Mouse (Mus musculus) spleen, postnatal 14 days (tissue): ENCODE results near the gene Ascc1.
"Not testable (repeated sequence)": the region's sequence is repeated elsewhere in the genome, so short reads cannot be mapped to it uniquely, and the experiment has no call there.

Experiments
- DNase-seq, 2 experiments: peaks; one replicate each; pipeline ENCODE4 v3.0.0; 2021 to 2022; ENCODE audit warnings: low spot score in 2 of 2

Gene Ascc1

DNA sequence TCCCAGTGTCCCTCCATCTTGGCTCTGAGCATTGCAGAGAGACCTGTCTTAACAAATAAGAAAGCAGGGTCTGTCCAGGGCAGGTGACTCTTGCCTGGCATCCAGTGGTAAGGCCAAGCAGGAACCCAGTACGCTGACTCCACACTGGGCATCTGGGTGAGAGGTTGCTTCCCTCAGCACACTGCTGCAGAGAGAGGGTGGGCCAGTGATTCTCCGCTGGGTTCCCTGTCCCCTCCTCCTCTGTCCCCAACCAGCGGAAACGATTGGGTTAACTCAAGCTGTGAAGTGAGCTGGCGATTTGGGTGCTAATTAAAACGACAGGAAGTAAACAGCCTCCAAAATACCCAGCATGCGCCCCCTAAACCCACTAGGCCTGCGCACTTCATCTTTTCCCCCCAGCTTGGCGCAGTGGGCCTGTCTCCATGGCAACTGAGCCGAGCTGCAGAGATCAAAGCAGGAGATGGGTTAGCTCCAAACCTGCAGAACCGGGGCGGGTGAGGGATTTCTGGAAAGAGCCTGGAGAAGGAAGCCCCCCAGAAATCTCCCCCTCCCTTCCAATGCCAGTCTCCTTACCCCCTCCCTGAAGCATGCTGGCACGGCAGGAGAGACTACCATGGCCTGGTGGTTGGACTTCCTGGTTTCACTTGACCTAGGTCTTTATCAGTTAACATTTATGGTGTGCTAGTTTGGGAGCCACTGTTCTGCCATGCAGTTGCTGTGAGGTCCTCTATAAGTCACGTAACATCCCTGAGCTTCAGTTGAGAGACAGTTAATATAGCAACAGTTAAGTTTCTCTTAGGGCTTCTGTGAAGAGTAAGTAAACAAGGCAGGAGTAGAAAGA lies 113.0 kb downstream of the Ascc1 start:
- DNase-seq = peak in 1 of 2 experiments; percentile 22

DNA sequence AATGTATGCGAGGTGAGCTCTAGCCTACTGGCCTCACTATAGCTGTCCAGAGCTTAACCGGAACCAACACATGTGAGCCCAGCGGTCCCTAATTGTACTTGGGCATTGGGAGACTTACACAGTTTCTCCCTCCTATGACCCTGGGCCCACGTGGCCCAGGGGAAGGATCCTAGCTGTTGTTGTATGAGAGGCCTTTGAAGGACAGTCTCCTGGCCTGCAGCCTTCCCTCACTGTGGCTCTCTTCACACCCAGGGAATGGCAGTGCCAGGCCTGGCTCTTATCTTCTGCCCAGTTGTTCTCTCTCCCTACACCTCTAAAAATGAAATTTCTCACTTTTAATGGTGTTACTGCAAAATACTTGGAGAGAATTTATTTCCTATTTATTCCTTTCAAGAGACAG lies 114.4 kb downstream of the Ascc1 start:
- no peak for DNase-seq

DNA sequence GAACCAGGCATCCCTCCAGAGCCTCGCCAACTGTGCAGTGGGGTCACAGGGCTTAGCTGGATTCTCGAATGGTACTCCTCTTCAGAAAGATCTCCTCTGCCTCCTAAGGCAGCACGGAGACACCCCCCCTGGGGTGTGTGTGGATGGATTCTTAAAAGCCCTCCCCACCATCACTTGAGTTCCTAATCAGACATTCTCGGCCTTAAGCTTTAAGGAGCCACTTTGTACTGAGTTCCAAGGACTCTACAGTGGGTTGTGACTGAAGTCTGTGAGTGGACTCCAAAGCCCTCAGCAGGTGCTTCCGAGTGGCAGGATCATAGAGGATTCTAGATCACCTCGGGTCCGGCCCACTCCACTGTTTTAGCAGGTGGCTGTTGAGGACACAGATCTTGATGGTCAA lies 115.9 kb downstream of the Ascc1 start:
- DNase-seq = no peak

GRCm38 (mm10) chr10:60120630-60121029 lies 118.0 kb downstream of the Ascc1 start:
- DNase-seq = no peak

GRCm38 (mm10) chr10:60124078-60124477 lies 121.5 kb downstream of the Ascc1 start:
- DNase-seq = no peak

GRCm38 (mm10) chr10:60125529-60126327 lies 123.1 kb downstream of the Ascc1 start:
- DNase-seq = no peak

GRCm38 (mm10) chr10:60128287-60128686 lies 125.7 kb downstream of the Ascc1 start:
- DNase-seq = no peak

GRCm38 (mm10) chr10:60130504-60130903 lies 127.9 kb downstream of the Ascc1 start:
- no peak for DNase-seq

GRCm38 (mm10) chr10:60133501-60133900 lies 130.9 kb downstream of the Ascc1 start:
- DNase-seq = no peak

DNA sequence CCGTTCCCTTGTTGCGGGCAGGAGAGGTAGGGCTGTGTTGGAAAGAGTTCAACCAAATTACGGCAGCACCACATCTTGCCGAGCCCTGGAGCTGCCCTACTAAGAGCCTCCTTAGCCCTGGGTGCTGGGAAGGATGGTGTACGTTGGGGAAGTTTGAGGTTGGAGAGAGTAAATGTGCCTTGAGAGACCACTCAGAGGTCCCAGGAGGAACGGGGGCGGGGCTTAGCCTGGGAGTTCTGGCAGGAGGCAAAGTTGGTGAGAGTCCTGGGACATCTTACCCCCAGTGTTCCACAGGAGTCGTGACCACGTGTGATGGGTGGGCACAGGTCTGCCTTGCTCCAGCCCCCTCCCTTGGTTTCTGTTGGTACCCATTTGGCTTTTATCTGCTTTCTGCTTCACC lies 131.6 kb downstream of the Ascc1 start:
- no peak for DNase-seq

GRCm38 (mm10) chr10:60136010-60136409 lies 133.4 kb downstream of the Ascc1 start:
- not testable (repeated sequence) for DNase-seq

GRCm38 (mm10) chr10:60136935-60137334 lies 134.3 kb downstream of the Ascc1 start:
- no peak for DNase-seq

GRCm38 (mm10) chr10:60138680-60139079 lies 136.1 kb downstream of the Ascc1 start:
- DNase-seq = no peak

GRCm38 (mm10) chr10:60140751-60141150 lies 138.1 kb downstream of the Ascc1 start:
- no peak for DNase-seq

GRCm38 (mm10) chr10:60141656-60142160 lies 139.1 kb downstream of the Ascc1 start:
- DNase-seq = no peak

- DNase-seq = not testable (repeated sequence)
Measured at GRCm38 (mm10) chr10:60147510-60148047, 145.0 kb downstream of the Ascc1 start.

GRCm38 (mm10) chr10:60148087-60148486 lies 145.5 kb downstream of the Ascc1 start:
- peak; percentile 62 to 82 for DNase-seq
